Mouse (Mus musculus): ENCODE measurements at regions not wholly inside any gene's neighbourhood (a gene's known extent, or its start where the extent isn't known, plus 50 kb on each side); places are given as distances from the start of the nearest gene placed in this dataset.
"Not testable (repeated sequence)": the region's sequence is repeated elsewhere in the genome, so short reads cannot be mapped to it uniquely, and the experiment has no call there.

- not testable (repeated sequence) for TF ChIP-seq CTCF, POLR2A (IDR thresholded peaks at IDR 0.05; ENCODE audit: insufficient read depth, low read depth, low read length)
Observed at GRCm38 (mm10) chr14:53075937-53076336, 580.4 kb upstream of the Olfr1507 start.

Measured in olfactory bulb, adult 2 months (tissue).